In the genomic region with DNA sequence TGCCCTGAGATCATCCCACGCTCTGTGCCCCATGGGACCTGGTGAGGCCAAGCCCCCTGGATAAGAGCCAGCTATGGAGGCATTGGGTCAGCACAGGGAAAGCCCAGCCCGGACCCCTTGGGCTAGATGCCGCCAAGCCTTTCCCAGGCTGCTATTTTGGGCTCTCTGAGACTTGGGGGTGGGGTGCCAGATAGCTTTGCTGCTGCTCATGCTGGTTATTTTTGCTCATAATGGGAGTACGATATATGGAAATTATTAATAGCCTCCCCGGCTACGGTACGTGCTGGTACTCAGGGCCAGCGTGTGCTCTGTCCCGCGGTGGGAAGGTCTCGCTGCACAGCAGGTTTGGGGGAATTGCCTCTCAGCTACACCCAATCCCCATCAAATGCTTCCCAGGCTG, we compare ENCODE assay signal across 12 mouse cellular contexts. TPM values are rescaled to one million over a fixed set of nuclear protein-coding genes. Genes with fewer than 3 reads are reported as not detected.
DNase-seq lines count a peak whose midpoint lies in the region; ATAC-seq lines count a peak whose summit lies in the region.
"Had no signal": no experiment of that assay in that cellular context is flagged by ENCODE, and none has a peak within 500 bp of the region (broad histone marks: within the 10 kb centered on the region; RNA-seq: fewer than 3 reads in every experiment).

No protein-coding gene starts in this region.

- no peaks in the 10 kb centered on the region for H3K27me3 ChIP-seq in kidney, embryonic 15.5 days
- H3K27me3 ChIP-seq: liver, embryonic 13.5 days had no signal

- no peak for ATAC-seq in kidney, embryonic 15.5 days (replicated peaks; ENCODE audit: low FRiP score)
- no peak for ATAC-seq in frontal cortex, adult (ENCODE audit: low TSS enrichment)

- H3K4me3 ChIP-seq in kidney, embryonic 15.5 days (replicated peaks) = no peak overlapping the region
- H3K4me3 ChIP-seq: liver, embryonic 13.5 days had no signal

- no peak overlapping the region for H3K4me2 ChIP-seq in kidney, embryonic 15.5 days
- H3K4me2 ChIP-seq: liver, embryonic 13.5 days had no signal

- H3K9ac ChIP-seq in kidney, embryonic 15.5 days = no peak overlapping the region
- H3K9ac ChIP-seq: liver, embryonic 13.5 days had no signal

- H3K4me1 ChIP-seq in kidney, embryonic 15.5 days = peaks cover 27% of the 10 kb centered on the region

- no peaks in the 10 kb centered on the region for H3K36me3 ChIP-seq in kidney, embryonic 15.5 days
- H3K36me3 ChIP-seq: liver, embryonic 13.5 days had no signal

- no peaks in the 10 kb centered on the region for H3K9me3 ChIP-seq in kidney, embryonic 15.5 days (replicated peaks)
- H3K9me3 ChIP-seq: liver, embryonic 13.5 days had no signal

- H3K27ac ChIP-seq in kidney, embryonic 15.5 days = peak overlapping the region; percentile 80
- H3K27ac ChIP-seq: liver, embryonic 13.5 days had no signal

- intact Hi-C loops in heart, postnatal 14 days (cut with DNase I) = no loop called here

- DNase-seq in kidney, adult 11 months = no peak
- DNase-seq in testis, postnatal 10 days (ENCODE audit: low spot score) = peak; percentile 64
- no peak for DNase-seq in testis, postnatal 14 days (ENCODE audit: low spot score)
- DNase-seq in heart, postnatal 14 days = peak; percentile 43 to 63
- no peak for DNase-seq in layer of hippocampus, adult 11-12 months (ENCODE audit: low spot score)
- DNase-seq in adrenal gland, adult (ENCODE audit: inconsistent age in 2 of 2, low spot score in 1 of 2) = no peak
- DNase-seq: adrenal gland, adult 8-10 months; liver, embryonic 13.5 days had no signal

- 70% methylated on average over 11 of the region's 11 CpGs for WGBS in kidney, embryonic 15.5 days

RNA-seq across cellular contexts. Expression of a gene that starts 33.1 kb away (rescaled TPM):
- polyA plus RNA-seq in kidney, embryonic 15.5 days (2015; fragmentation: Nextera tagmentation; extraction: Ambion mirVana) = 0.77 and 1.1 TPM in 2 replicates
- not detected for total RNA-seq in heart, postnatal 14 days (2021)
- total RNA-seq: adrenal gland, adult 8-10 months; layer of hippocampus, adult 8-10 months had no signal
- polyA plus RNA-seq: neural tube, embryonic 14.5 days had no signal

RNA-seq across cellular contexts. Expression of a gene that starts 48.0 kb away (rescaled TPM):
- 5.0 and 5.3 TPM in 2 replicates for polyA plus RNA-seq in kidney, embryonic 15.5 days (2015; fragmentation: Nextera tagmentation; extraction: Ambion mirVana)
- total RNA-seq in heart, postnatal 14 days (2021) = not detected
- total RNA-seq: layer of hippocampus, adult 8-10 months had no signal

RNA-seq across cellular contexts. Expression of a gene that starts 52.5 kb away (rescaled TPM):
- polyA plus RNA-seq in kidney, embryonic 15.5 days (2015; fragmentation: Nextera tagmentation; extraction: Ambion mirVana) = 21.8 and 23.7 TPM in 2 replicates
- 10 to 100 TPM; 14.0 to 15.0 TPM for total RNA-seq in heart, postnatal 14 days (2021)

Comparison
In these comparisons a context has a peak if more than half of its experiments do, and no peak if none do; other contexts are left out.
1. DNase-seq: peak in testis, postnatal 10 days (single experiment) and heart, postnatal 14 days (2 of 2); none in kidney, adult 11 months (single experiment), testis, postnatal 14 days (single experiment), layer of hippocampus, adult 11-12 months (single experiment) and adrenal gland, adult (0 of 2).